Comparison of ENCODE assay signal across 8 mouse cellular contexts in genomic region chr5:3502610-3503350, GRCm38 (mm10). TPM values are rescaled to one million over a fixed set of nuclear protein-coding genes. Genes with fewer than 3 reads are reported as not detected.
DNase-seq lines count a peak whose midpoint lies in the region; ATAC-seq and TF ChIP-seq lines count a peak whose summit lies in the region.

No protein-coding gene starts in this region.

- H3K79me2 ChIP-seq in MEL (ENCODE audit: control insufficient read depth, insufficient read depth, low read length, poor library complexity), result peaks cover 22% of the 10 kb centered on the region

- no peak for ATAC-seq in hindbrain, embryonic 14.5 days (ENCODE audit: low FRiP score)

- 66% methylated on average over 11 of the region's 11 CpGs for WGBS in hindbrain, embryonic 14.5 days

- peak in 1 of 2 experiments; percentile 29; a peak in 1 of 4 replicates for TF ChIP-seq EP300 in MEL (IDR thresholded peaks at IDR 0.05; ENCODE audit: low read depth in 1 of 2, low read length in 2 of 2)

- no peak overlapping the region for H3K9ac ChIP-seq in MEL (ENCODE audit: control insufficient read depth, low read depth, low read length, poor library complexity, severe bottlenecking)
- H3K9ac ChIP-seq in hindbrain, embryonic 14.5 days, result no peak overlapping the region

- H3K36me3 ChIP-seq in MEL (ENCODE audit: control insufficient read depth in 1 of 2, insufficient read depth in 2 of 2, low read length in 2 of 2), result peaks cover 42 to 77% of the 10 kb centered on the region in 2 experiments
- H3K36me3 ChIP-seq in hindbrain, embryonic 14.5 days (replicated peaks; ENCODE audit: control insufficient read depth, insufficient read depth), result no peaks in the 10 kb centered on the region

- H3K4me2 ChIP-seq in hindbrain, embryonic 14.5 days (replicated peaks), result no peak overlapping the region

- no peaks in the 10 kb centered on the region for H3K27me3 ChIP-seq in MEL (ENCODE audit: control insufficient read depth in 1 of 2, insufficient read depth in 2 of 2, low read length in 2 of 2)
- no peaks in the 10 kb centered on the region for H3K27me3 ChIP-seq in hindbrain, embryonic 14.5 days (ENCODE audit: control insufficient read depth, insufficient read depth, low read length)

- H3K9me3 ChIP-seq in MEL (replicated peaks; ENCODE audit: insufficient read depth, low read length), result no peaks in the 10 kb centered on the region
- no peaks in the 10 kb centered on the region for H3K9me3 ChIP-seq in hindbrain, embryonic 14.5 days (ENCODE audit: control insufficient read depth, low read length)

- no peak for TF ChIP-seq CTCF in MEL (IDR thresholded peaks at IDR 0.05 in 2 of 3, conservative IDR thresholded peaks at IDR 0.05 in 1 of 3; ENCODE audit: control insufficient read depth in 1 of 3, insufficient read depth in 1 of 3, low read depth in 2 of 3, low read length in 3 of 3, poor library complexity in 1 of 3, severe bottlenecking in 1 of 3)

- peak overlapping the region; percentile 45 for H3K27ac ChIP-seq in MEL (ENCODE audit: control insufficient read depth, low read depth, low read length)
- H3K27ac ChIP-seq in hindbrain, embryonic 14.5 days, result no peak overlapping the region

- H3K4me3 ChIP-seq in MEL (ENCODE audit: control insufficient read depth in 1 of 2, insufficient read depth in 1 of 2, low read depth in 2 of 2, low read length in 2 of 2), result no peak overlapping the region
- no peak overlapping the region for H3K4me3 ChIP-seq in hindbrain, embryonic 14.5 days (replicated peaks; ENCODE audit: low read length)

- H3K4me1 ChIP-seq in MEL (ENCODE audit: control insufficient read depth in 1 of 2, insufficient read depth in 2 of 2, low read length in 2 of 2), result peaks cover 37 to 50% of the 10 kb centered on the region in 2 experiments
- H3K4me1 ChIP-seq in hindbrain, embryonic 14.5 days (replicated peaks; ENCODE audit: control insufficient read depth, insufficient read depth, low read length), result no peaks in the 10 kb centered on the region

- 0 out of 4 replicates have a peak, but pooled peaks of 1 of the 2 experiments have one; percentile 17 for TF ChIP-seq POLR2A in MEL (IDR thresholded peaks at IDR 0.05; ENCODE audit: control insufficient read depth in 1 of 2, insufficient read depth in 1 of 2, low read depth in 1 of 2, low read length in 2 of 2, poor library complexity in 1 of 2)

- TF ChIP-seq RAD21 in MEL (IDR thresholded peaks at IDR 0.05; ENCODE audit: low read depth, low read length), result no peak

- peak; percentile 74 for DNase-seq in layer of hippocampus, adult 9-11 months
- DNase-seq in layer of hippocampus, postnatal 10 days (ENCODE audit: low spot score in 2 of 2), result no peak
- DNase-seq in MEL (ENCODE audit: low read depth, low spot score), result peak; percentile 58
- peak; percentile 63 for DNase-seq in gastrocnemius, postnatal 25 days
- DNase-seq in kidney, adult 8-10 months, result peak; percentile 58 to 71
- peak; percentile 81 to 83 for DNase-seq in lung, postnatal 4 days
- DNase-seq in hindbrain, embryonic 14.5 days (ENCODE audit: low spot score), result no peak
- DNase-seq in layer of hippocampus, adult 9-10 months (ENCODE audit: low spot score), result no peak

TF ChIP-seq in MEL, 35 proteins besides CTCF, POLR2A, EP300 and RAD21:
- TF ChIP-seq TAL1 (IDR thresholded peaks at IDR 0.05; ENCODE audit: low read length), result peak; percentile 21; the same call in 1 of the 2 replicates
- peak; percentile 35; the same call in 1 of the 2 replicates for TF ChIP-seq ETS1 (IDR thresholded peaks at IDR 0.05; ENCODE audit: low read depth, low read length)
- 0 out of 2 replicates have a peak, but pooled peaks have one; percentile 17 for TF ChIP-seq POLR2AphosphoS5 (IDR thresholded peaks at IDR 0.05; ENCODE audit: borderline replicate concordance, low read depth, low read length)
- TF ChIP-seq USF2 (IDR thresholded peaks at IDR 0.05; ENCODE audit: borderline replicate concordance in 1 of 2, insufficient read depth in 1 of 2, low read depth in 1 of 2, low read length in 2 of 2), result no peak

RNA-seq across cellular contexts. Expression of gene Fam133b, which starts 40.9 kb away (rescaled TPM):
- total RNA-seq in layer of hippocampus, postnatal 10 days (2021), result 10 to 100 TPM; 41.7 to 42.1 TPM
- total RNA-seq in MEL (2012; rRNA removed), result 36.2 and 39.4 TPM in 2 replicates
- polyA plus RNA-seq in MEL (2012; ENCODE audit: insufficient read depth in 1 of 2, insufficient read length in 2 of 2, low read depth in 1 of 2, low replicate concordance in 2 of 2, missing spikeins in 1 of 2), result 10 to 100 TPM in 1 of 2 experiments, not detected in 1; 56.0 TPM
- 10 to 100 TPM; 12.4 to 14.3 TPM for total RNA-seq in gastrocnemius, postnatal 25 days (2021)
- 23.2 and 25.0 TPM in 2 replicates for polyA plus RNA-seq in hindbrain, embryonic 14.5 days (2014; fragmentation: Nextera tagmentation; extraction: Ambion mirVana)

Comparison
In these comparisons a context has a peak if more than half of its experiments do, and no peak if none do; other contexts are left out.
1. DNase-seq: peak in layer of hippocampus, adult 9-11 months (single experiment), MEL (single experiment), gastrocnemius, postnatal 25 days (single experiment), kidney, adult 8-10 months (2 of 2) and lung, postnatal 4 days (2 of 2); none in layer of hippocampus, postnatal 10 days (0 of 2), hindbrain, embryonic 14.5 days (single experiment) and layer of hippocampus, adult 9-10 months (single experiment).